Mouse (Mus musculus) liver, embryonic 14.5 days (tissue): ENCODE measurements around the gene Tbce. TPM values are rescaled to one million over a fixed set of nuclear protein-coding genes. Genes with fewer than 3 reads are reported as not detected.

Experiments used
- ATAC-seq: fragments of 200-750 bp; cut with Nextera tagmentation; 2 replicates; pipeline ENCODE4 v1.8.0; 2017; ENCODE audit warnings: moderate number of reproducible peaks, mild to moderate bottlenecking, moderate library complexity; ENCODE audit not compliant: insufficient read depth
- DNase-seq, 3 experiments: peaks; one replicate each; pipeline ENCODE4 v3.0.0-alpha.2; 2012 to 2013; ENCODE audit warnings: low read depth in 3 of 3, low spot score in 3 of 3
- H3K27ac ChIP-seq: fragments of 300-500 bp; sonication (generic); 2 replicates; pipeline ENCODE4 v1.5.1; 2014; ENCODE audit warnings: moderate library complexity, mild to moderate bottlenecking, control low read depth, inconsistent platforms
- H3K27me3 ChIP-seq: fragments of 300-500 bp; sonication (generic); 2 replicates; pipeline ENCODE4 v1.6.1; 2014; ENCODE audit warnings: mild to moderate bottlenecking, low read length, moderate library complexity; ENCODE audit not compliant: control insufficient read depth, insufficient read depth
- H3K36me3 ChIP-seq: fragments of 300-500 bp; sonication (generic); replicated peaks from 2 replicates; pipeline ENCODE4 v1.6.1; 2014; ENCODE audit warnings: low read depth; ENCODE audit not compliant: control insufficient read depth, insufficient read depth
- H3K4me1 ChIP-seq, 2 experiments: fragments of 200-500 bp in 1 of 2; fragments of 300-500 bp in 1 of 2; sonication (generic) in 1 of 2; replicated peaks; 2 replicates each; pipeline ENCODE4 v1.6.1; 2012 to 2014; ENCODE audit warnings: antibody characterized with exemption in 1 of 2, inconsistent platforms in 1 of 2, low read length in 1 of 2; ENCODE audit not compliant: control insufficient read depth in 2 of 2, insufficient read depth in 2 of 2
- H3K4me2 ChIP-seq: fragments of 300-500 bp; sonication (generic); 2 replicates; pipeline ENCODE4 v1.6.1; 2014; ENCODE audit warnings: low read depth, mild to moderate bottlenecking, control low read depth, moderate library complexity
- H3K4me3 ChIP-seq, 2 experiments: fragments of 200-500 bp in 1 of 2; fragments of 300-500 bp in 1 of 2; sonication (generic) in 1 of 2; 2 replicates each; pipeline ENCODE4 v1.5.1; 2012 to 2014; ENCODE audit warnings: low read depth in 2 of 2, low read length in 2 of 2, mild to moderate bottlenecking in 2 of 2, control low read depth in 1 of 2, inconsistent platforms in 1 of 2, moderate library complexity in 1 of 2; ENCODE audit not compliant: insufficient read depth in 1 of 2
- H3K9ac ChIP-seq: fragments of 300-500 bp; sonication (generic); replicated peaks from 2 replicates; pipeline ENCODE4 v1.6.1; 2014; ENCODE audit warnings: mild to moderate bottlenecking, control low read depth, moderate library complexity
- H3K9me3 ChIP-seq: fragments of 300-500 bp; sonication (generic); 2 replicates; pipeline ENCODE4 v1.6.1; 2016; ENCODE audit warnings: low read length, mixed read lengths; ENCODE audit not compliant: control insufficient read depth
- CTCF ChIP-seq: IDR thresholded peaks from 2 replicates; pipeline ENCODE4 v1.5.1; 2016; ENCODE audit warnings: antibody characterized with exemption, low read depth, control low read depth
- EP300 ChIP-seq: IDR thresholded peaks from 2 replicates; pipeline ENCODE4 v1.6.1; 2016; ENCODE audit warnings: antibody characterized with exemption, low read depth
- WGBS: fragments of 180-500 bp; shearing (Covaris S2); extraction: QIAGEN DNeasy Blood & Tissue Kit; methylation state at CpG from one replicate; pipeline ENCODE4 v1.1.7; 2014; ENCODE audit not compliant: insufficient replicate concordance; 5-methylcytosine and 5-hydroxymethylcytosine counted together
- polyA plus RNA-seq, 2 experiments: library from polyadenylated mRNA; depleted of rRNA in 1 of 2; stranded (reverse) in 1 of 2; unstranded in 1 of 2; fragments of >200 nt; fragmentation: Nextera tagmentation in 1 of 2; extraction: Ambion mirVana in 1 of 2; gene quantifications; 2 replicates each; pipeline versions ENCODE4 v1.2.1 to v1.2.3; 2012 to 2014

The Tbce gene
- polyA plus RNA-seq, 2 experiments: 27.5 to 34.6 TPM

DNA sequence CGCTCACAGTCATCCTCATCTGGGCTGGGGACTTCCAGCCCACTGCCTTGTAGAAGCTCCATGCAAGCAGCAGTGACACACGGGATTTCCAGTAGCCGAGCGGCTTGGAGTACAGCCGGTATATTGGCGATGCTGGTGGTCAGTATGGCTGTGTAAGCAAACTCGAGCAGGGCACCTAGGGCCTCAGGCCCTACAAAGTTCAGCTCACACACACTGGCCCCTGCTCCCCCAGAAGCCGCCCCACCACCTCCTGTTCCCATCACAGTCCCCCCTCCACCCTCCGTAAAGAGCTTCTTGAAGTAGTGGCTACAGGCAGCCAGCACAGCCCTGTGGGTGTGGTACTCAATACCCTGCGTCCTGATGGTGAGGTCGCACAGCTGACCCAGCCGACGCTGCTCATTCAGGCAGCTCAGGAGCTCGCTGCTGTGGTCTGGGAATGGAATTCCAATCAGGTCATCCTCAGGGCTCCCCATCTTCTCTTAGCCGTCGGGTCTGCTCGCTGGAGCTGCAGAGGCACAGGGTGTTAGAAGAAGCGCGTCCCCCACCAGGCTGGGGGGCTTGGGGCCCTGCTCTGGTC, 74.0 kb downstream of the Tbce start:
- no peak for TF ChIP-seq CTCF
- TF ChIP-seq EP300: no peak
- Histone ChIP-seq H3K27ac (no peak overlapping the region), H3K4me1 (peaks cover 17 to 28% of the 10 kb centered on the region in 2 experiments), H3K4me2 (0 out of 2 replicates have a peak overlapping the region, but pooled peaks have one; percentile 1), H3K4me3 (no peak overlapping the region), H3K9me3 (no peaks in the 10 kb centered on the region), H3K36me3 (peaks cover 9% of the 10 kb centered on the region), H3K27me3 (no peaks in the 10 kb centered on the region), H3K9ac (no peak overlapping the region; the same call in 1 of the 2 replicates)
- 77% methylated on average over 19 of the region's 19 CpGs for WGBS
- ATAC-seq (no peak), DNase-seq (no peak)

DNA sequence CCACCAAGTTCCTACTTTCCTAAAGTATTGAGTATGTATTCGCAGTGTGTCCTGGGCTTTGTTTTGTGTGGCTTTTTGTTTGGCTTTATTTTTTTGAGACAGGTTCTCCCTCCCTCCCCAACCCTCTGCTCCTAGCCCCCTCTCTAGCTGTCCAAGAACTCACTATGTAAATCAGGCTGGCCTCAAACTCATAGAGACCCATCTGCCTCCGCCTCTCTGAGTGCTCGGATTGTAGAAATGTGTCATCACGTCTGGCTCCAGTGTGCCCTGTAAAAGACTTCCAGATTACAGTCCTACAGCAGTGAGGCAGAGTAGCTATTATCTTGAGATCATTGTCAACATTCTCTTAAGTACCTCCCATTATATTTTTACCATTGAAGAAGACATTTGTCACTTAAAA, 78.4 kb downstream of the Tbce start:
- H3K9me3 ChIP-seq: no peaks in the 10 kb centered on the region
- no peak overlapping the region for H3K4me3 ChIP-seq
- H3K4me1 ChIP-seq: peaks cover 13 to 17% of the 10 kb centered on the region in 2 experiments
- no peak overlapping the region for H3K27ac ChIP-seq
- H3K4me2 ChIP-seq: no peak overlapping the region
- no peaks in the 10 kb centered on the region for H3K27me3 ChIP-seq
- no peak overlapping the region for H3K9ac ChIP-seq
- TF ChIP-seq EP300: no peak
- TF ChIP-seq CTCF: no peak
- ATAC-seq (no peak), DNase-seq (no peak)
- no peaks in the 10 kb centered on the region; the same call in 1 of the 2 replicates for H3K36me3 ChIP-seq
- WGBS: 59% methylated on average over 4 of the region's 4 CpGs

DNA sequence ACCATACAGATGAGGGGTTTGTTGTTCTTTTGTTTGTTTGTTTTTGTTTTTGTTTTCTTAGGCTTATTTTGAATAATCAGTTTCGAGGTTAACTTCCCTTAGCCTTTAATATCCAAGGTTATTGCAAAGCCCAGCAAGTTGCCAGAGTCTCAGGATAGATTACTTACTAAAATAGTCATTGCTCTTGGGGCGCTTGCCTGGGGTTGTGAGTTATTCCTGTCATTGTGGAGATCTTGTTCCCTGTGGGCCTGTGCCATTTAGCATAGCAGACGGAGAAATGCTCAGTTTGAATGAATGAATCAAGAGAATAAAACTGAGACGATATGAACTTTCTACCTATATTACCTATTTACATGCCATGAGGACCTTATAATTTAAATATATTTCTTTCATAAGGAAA, 79.2 kb downstream of the Tbce start:
- 77% methylated on average over 4 of the region's 4 CpGs for WGBS
- H3K4me3 ChIP-seq: no peak overlapping the region
- no peaks in the 10 kb centered on the region; the same call in 1 of the 2 replicates for H3K36me3 ChIP-seq
- TF ChIP-seq EP300 (no peak), CTCF (no peak)
- H3K9me3 ChIP-seq: no peaks in the 10 kb centered on the region
- no peak overlapping the region for H3K27ac ChIP-seq
- H3K4me1 ChIP-seq: peaks cover 13 to 18% of the 10 kb centered on the region in 2 experiments
- ATAC-seq: no peak
- H3K4me2 ChIP-seq: no peak overlapping the region
- no peaks in the 10 kb centered on the region for H3K27me3 ChIP-seq
- H3K9ac ChIP-seq: no peak overlapping the region
- DNase-seq: no peak

DNA sequence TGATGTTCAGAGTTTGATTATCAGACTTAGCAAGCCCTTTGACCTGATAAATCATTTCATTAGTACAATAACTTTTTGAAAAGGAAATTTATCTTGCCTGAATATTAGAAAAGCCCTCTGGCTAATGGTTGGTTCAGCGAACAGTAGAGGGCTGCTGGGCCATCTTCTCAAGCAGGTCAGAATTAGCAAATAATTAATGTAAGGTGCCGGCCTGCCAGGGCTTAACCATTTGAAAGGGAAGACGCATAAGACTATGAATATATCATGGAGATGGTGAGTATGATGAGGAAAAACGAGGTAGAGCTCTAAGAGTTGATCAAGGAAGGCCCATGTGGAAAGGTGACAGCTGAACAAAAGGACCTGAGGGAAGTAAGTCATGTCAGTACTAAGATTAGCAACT, 82.8 kb downstream of the Tbce start:
- Histone ChIP-seq H3K27ac (no peak overlapping the region), H3K4me1 (peaks cover 12 to 24% of the 10 kb centered on the region in 2 experiments), H3K36me3 (no peaks in the 10 kb centered on the region; the same call in 1 of the 2 replicates), H3K4me2 (peak overlapping the region; percentile 88), H3K9me3 (no peaks in the 10 kb centered on the region), H3K9ac (no peak overlapping the region), H3K4me3 (peak overlapping the region in 1 of 2 experiments; percentile 4; a peak in 1 of 4 replicates), H3K27me3 (no peaks in the 10 kb centered on the region)
- no peak for TF ChIP-seq EP300
- no peak for TF ChIP-seq CTCF
- no peak for ATAC-seq
- DNase-seq: no peak
- 73% methylated on average over 4 of the region's 4 CpGs for WGBS

DNA sequence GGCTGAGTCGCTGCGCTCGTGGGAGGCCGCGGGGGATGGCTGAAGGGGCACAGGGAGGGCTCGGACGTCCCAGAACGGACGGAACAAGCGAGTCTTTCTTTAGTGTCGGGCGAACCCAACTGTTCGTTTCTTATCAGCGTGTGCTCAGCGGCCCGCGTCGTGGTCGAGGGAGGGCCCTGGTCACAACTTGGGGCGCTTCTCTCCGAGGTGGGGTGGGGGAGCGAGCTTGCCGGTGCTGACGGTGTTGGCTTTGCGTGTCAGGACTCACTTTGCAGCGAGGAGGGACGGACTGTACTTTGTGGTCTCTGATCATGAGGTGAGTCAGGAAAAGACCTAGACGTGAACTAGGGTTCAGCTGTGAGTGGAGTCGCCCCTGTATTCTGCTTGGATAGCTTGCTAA, 84.5 kb downstream of the Tbce start:
- TF ChIP-seq CTCF (no peak), EP300 (no peak)
- H3K4me1 ChIP-seq: peaks cover 11 to 24% of the 10 kb centered on the region in 2 experiments
- no peaks in the 10 kb centered on the region for H3K9me3 ChIP-seq
- H3K9ac ChIP-seq: peak overlapping the region; percentile 91
- peak; percentile 61 for ATAC-seq
- H3K27me3 ChIP-seq: no peaks in the 10 kb centered on the region
- under 1% methylated on average over 29 of the region's 29 CpGs for WGBS
- DNase-seq: peak in 2 of 3 experiments; percentile 22 to 47
- peak overlapping the region; percentile 75 for H3K27ac ChIP-seq
- no peaks in the 10 kb centered on the region; the same call in 1 of the 2 replicates for H3K36me3 ChIP-seq
- H3K4me2 ChIP-seq: peak overlapping the region; percentile 88
- H3K4me3 ChIP-seq: peak overlapping the region; percentile 78 to 95
